Mouse (Mus musculus): ENCODE measurements at regions not wholly inside any gene's neighbourhood (a gene's known extent, or its start where the extent isn't known, plus 50 kb on each side); places are given as distances from the start of the nearest gene placed in this dataset.
A peak's percentile ranks its signal among the peaks of the same experiment; 100 is the strongest.

DNA sequence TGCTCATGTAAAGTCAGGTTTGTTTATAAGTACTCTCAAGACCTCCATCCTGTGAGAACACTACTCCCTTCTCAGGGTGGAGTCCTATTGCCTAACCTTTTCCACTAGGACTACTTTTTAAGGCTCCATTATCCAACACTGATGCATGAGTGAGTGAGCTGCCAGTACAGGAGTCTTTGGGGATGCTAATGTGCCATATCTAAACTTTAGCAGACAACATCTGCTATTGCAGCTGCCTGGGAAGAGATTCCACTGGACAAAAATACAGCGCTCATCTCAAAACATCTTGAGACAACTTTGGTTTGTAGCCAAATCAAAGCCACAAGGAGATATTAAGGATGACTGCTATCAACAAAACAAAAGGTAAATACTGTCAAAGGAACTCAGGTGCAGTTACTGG lies 52.3 kb upstream of the Gm10985 start:
- DNase-seq (ENCODE audit: low spot score): no peak

DNA sequence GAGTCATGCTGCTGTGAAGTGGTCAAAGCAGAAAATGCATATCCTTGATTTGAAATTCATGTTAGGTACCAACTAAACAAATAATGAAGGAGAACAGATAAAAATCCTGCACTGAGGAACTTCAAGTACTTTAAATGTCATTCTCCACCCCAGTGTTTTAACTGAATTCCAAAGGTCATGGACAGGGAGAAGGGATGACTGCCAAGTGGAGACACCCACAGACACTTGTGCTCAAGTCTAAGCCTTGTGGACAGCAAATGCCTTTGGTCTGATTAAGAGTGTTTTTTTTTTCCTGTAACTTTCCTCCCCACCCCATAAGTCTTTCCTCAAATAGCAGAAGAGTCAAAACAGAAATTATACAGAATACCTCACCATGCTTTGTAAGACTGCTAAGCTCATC lies 55.2 kb upstream of the Gm10985 start:
- Histone ChIP-seq H3K27ac (ENCODE audit: low read length) (no peak overlapping the region), H3K9me3 (ENCODE audit: low read length) (no peaks in the 10 kb centered on the region), H3K36me3 (ENCODE audit: insufficient read depth, low read length) (no peaks in the 10 kb centered on the region), H3K9ac (replicated peaks; ENCODE audit: low read depth) (no peak overlapping the region), H3K4me2 (replicated peaks; ENCODE audit: low read depth, low read length) (no peak overlapping the region), H3K4me1 (ENCODE audit: insufficient read depth, low read depth, low read length) (no peaks in the 10 kb centered on the region), H3K4me3 (ENCODE audit: low read depth, low read length) (no peak overlapping the region), H3K27me3 (replicated peaks; ENCODE audit: insufficient read depth, low read length) (no peaks in the 10 kb centered on the region)
- ATAC-seq (no peak), DNase-seq (ENCODE audit: low spot score) (no peak)
- TF ChIP-seq CTCF (IDR thresholded peaks at IDR 0.05) (no peak), EP300 (IDR thresholded peaks at IDR 0.05) (no peak)

More for the DNA sequence above, 52.3 kb upstream of the Gm10985 start:
- Histone ChIP-seq H3K9ac (replicated peaks; ENCODE audit: low read depth) (no peak overlapping the region), H3K9me3 (ENCODE audit: low read length) (no peaks in the 10 kb centered on the region), H3K4me3 (ENCODE audit: low read depth, low read length) (no peak overlapping the region), H3K27ac (ENCODE audit: low read length) (no peak overlapping the region), H3K4me2 (replicated peaks; ENCODE audit: low read depth, low read length) (no peak overlapping the region), H3K4me1 (ENCODE audit: insufficient read depth, low read depth, low read length) (no peaks in the 10 kb centered on the region), H3K27me3 (replicated peaks; ENCODE audit: insufficient read depth, low read length) (no peaks in the 10 kb centered on the region), H3K36me3 (ENCODE audit: insufficient read depth, low read length) (no peaks in the 10 kb centered on the region)
- TF ChIP-seq CTCF (IDR thresholded peaks at IDR 0.05) (no peak), EP300 (IDR thresholded peaks at IDR 0.05) (no peak)
- no peak for ATAC-seq
- WGBS: 100% methylated on average over 1 of the region's 1 CpGs

DNA sequence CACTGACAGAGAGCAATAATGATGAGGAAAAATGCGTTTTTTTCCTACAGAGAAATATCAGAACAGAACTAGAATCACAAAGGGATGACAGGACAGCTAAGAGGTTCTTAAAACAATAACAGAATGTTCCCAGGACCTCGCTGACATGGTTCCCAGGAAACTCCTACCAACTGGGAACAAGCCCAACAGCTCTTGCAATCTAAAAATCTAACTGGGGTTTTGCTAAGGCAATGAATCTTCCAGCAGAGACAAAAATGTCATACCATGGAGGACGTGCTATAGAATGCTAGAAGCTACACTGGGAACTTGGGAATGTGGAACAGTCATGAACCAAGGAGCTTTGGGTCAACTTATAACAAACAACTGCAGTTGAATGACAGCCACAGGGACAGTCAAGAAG lies 59.7 kb upstream of the Gm10985 start:
- Histone ChIP-seq H3K27ac (ENCODE audit: low read length) (no peak overlapping the region), H3K9ac (replicated peaks; ENCODE audit: low read depth) (no peak overlapping the region), H3K4me2 (replicated peaks; ENCODE audit: low read depth, low read length) (no peak overlapping the region), H3K4me1 (ENCODE audit: insufficient read depth, low read depth, low read length) (no peaks in the 10 kb centered on the region), H3K4me3 (ENCODE audit: low read depth, low read length) (no peak overlapping the region), H3K27me3 (replicated peaks; ENCODE audit: insufficient read depth, low read length) (no peaks in the 10 kb centered on the region), H3K9me3 (ENCODE audit: low read length) (no peaks in the 10 kb centered on the region), H3K36me3 (ENCODE audit: insufficient read depth, low read length) (no peaks in the 10 kb centered on the region)
- no peak for TF ChIP-seq CTCF (IDR thresholded peaks at IDR 0.05)
- TF ChIP-seq EP300 (IDR thresholded peaks at IDR 0.05): no peak
- DNase-seq (ENCODE audit: low spot score): peak; percentile 17
- 41% methylated on average over 3 of the region's 3 CpGs for WGBS
- ATAC-seq: no peak

DNA sequence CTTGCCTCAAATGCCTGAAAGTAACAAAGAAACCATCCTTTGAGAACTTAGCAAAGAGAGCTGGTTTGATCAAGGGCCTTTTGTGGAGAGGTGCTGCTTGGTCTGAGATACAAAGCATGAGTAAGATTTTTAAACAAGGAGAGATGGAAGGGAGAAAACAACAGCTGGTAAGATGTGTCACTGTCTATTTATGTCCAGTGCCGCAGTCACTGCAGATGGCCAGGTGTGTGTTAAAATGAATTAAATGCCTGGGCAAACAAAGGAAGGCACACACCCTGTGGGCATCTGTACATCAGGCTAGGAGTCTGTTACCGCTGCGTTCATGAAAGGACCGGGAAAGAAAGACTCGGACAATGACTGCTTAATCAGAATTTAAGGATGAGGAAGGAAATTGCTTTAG lies 68.2 kb upstream of the Gm10985 start:
- no peak overlapping the region for H3K4me2 ChIP-seq (replicated peaks; ENCODE audit: low read depth, low read length)
- H3K4me1 ChIP-seq (ENCODE audit: insufficient read depth, low read depth, low read length): no peaks in the 10 kb centered on the region
- H3K27ac ChIP-seq (ENCODE audit: low read length): no peak overlapping the region
- H3K36me3 ChIP-seq (ENCODE audit: insufficient read depth, low read length): no peaks in the 10 kb centered on the region
- TF ChIP-seq EP300 (IDR thresholded peaks at IDR 0.05): no peak
- TF ChIP-seq CTCF (IDR thresholded peaks at IDR 0.05): no peak
- 84% methylated on average over 5 of the region's 5 CpGs for WGBS
- no peaks in the 10 kb centered on the region for H3K27me3 ChIP-seq (replicated peaks; ENCODE audit: insufficient read depth, low read length)
- DNase-seq (ENCODE audit: low spot score) (no peak), ATAC-seq (no peak)
- no peak overlapping the region for H3K9ac ChIP-seq (replicated peaks; ENCODE audit: low read depth)
- H3K4me3 ChIP-seq (ENCODE audit: low read depth, low read length): no peak overlapping the region
- no peaks in the 10 kb centered on the region for H3K9me3 ChIP-seq (ENCODE audit: low read length)

DNA sequence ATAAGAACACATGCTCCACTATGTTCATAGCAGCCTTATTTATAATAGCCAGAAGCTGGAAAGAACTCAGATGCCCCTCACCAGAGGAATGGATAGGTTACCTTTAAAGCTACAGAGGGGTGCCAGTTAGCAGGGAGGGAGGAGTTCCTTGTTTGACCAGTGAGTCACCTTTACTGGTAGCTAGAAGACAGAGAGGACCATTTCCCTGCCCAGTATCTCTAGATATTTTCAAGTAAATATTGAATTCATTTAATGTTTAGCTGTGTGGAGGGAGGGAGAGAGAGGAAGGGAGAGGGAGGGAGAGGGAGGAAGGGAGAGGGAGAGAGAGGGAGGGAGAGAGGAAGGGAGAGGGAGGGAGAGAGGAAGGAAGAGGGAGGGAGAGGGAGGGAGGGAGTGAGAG lies 77.3 kb upstream of the Gm10985 start:
- DNase-seq (ENCODE audit: low spot score) (no peak), ATAC-seq (no peak)
- Histone ChIP-seq H3K27me3 (replicated peaks; ENCODE audit: insufficient read depth, low read length) (no peaks in the 10 kb centered on the region), H3K4me2 (replicated peaks; ENCODE audit: low read depth, low read length) (no peak overlapping the region), H3K36me3 (ENCODE audit: insufficient read depth, low read length) (no peaks in the 10 kb centered on the region), H3K4me3 (ENCODE audit: low read depth, low read length) (no peak overlapping the region), H3K9ac (replicated peaks; ENCODE audit: low read depth) (no peak overlapping the region), H3K9me3 (ENCODE audit: low read length) (no peaks in the 10 kb centered on the region), H3K4me1 (ENCODE audit: insufficient read depth, low read depth, low read length) (no peaks in the 10 kb centered on the region), H3K27ac (ENCODE audit: low read length) (no peak overlapping the region)
- TF ChIP-seq EP300 (IDR thresholded peaks at IDR 0.05) (no peak), CTCF (IDR thresholded peaks at IDR 0.05) (no peak)

DNA sequence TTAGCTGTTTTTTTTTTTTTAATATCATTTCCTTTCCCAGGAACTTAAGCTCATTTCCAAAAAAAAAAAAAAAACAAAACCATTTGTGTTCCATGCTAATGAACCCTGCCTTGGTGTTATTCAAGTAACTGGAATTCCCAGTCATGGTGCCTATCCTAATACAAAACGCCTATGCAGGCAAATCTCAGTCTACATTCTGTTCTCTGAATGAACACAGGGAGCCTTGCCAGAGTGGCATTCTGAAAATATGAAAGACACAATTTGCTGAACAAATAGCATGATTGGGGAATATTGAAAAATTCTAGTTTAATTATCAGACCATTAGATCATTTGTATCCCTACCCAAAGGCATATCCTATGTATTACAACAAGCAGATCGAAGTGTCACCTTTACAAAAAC lies 80.9 kb upstream of the Gm10985 start:
- Histone ChIP-seq H3K4me1 (ENCODE audit: insufficient read depth, low read depth, low read length) (no peaks in the 10 kb centered on the region), H3K4me2 (replicated peaks; ENCODE audit: low read depth, low read length) (no peak overlapping the region), H3K9me3 (ENCODE audit: low read length) (no peaks in the 10 kb centered on the region), H3K36me3 (ENCODE audit: insufficient read depth, low read length) (no peaks in the 10 kb centered on the region), H3K4me3 (ENCODE audit: low read depth, low read length) (no peak overlapping the region), H3K27ac (ENCODE audit: low read length) (no peak overlapping the region), H3K9ac (replicated peaks; ENCODE audit: low read depth) (no peak overlapping the region), H3K27me3 (replicated peaks; ENCODE audit: insufficient read depth, low read length) (no peaks in the 10 kb centered on the region)
- DNase-seq (ENCODE audit: low spot score): no peak
- WGBS: 85% methylated on average over 2 of the region's 2 CpGs
- TF ChIP-seq CTCF (IDR thresholded peaks at IDR 0.05) (no peak), EP300 (IDR thresholded peaks at IDR 0.05) (no peak)
- ATAC-seq: no peak

DNA sequence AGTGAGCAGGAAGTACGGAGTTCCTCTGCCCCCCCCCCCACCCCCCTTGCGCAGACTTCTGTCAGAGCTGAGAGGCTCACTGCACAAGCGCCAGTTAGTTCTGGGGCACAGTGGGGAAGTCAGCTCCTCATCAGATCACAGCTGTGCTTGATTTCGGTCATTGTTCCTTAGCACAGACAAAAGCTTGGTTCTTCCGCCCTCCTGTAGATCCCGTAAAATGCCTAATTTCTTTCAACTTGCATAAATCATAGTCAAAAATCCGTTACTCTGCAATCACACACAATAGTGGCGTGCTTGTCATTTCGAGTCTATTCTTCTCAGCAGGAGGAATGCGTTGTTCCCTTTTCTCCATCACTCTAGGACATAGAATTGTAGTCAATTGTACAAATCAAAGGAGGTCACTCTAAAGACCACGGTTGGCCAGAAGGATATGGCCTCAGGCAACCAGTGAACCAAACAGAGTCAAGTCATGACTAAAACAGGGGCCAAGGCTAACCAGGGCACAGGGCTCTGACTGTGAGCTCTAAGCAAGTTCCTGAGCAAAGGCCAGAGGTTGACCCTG lies 83.3 kb upstream of the Gm10985 start:
- ATAC-seq (no peak), DNase-seq (ENCODE audit: low spot score) (no peak)
- Histone ChIP-seq H3K9ac (replicated peaks; ENCODE audit: low read depth) (no peak overlapping the region), H3K4me1 (ENCODE audit: insufficient read depth, low read depth, low read length) (no peaks in the 10 kb centered on the region), H3K9me3 (ENCODE audit: low read length) (no peaks in the 10 kb centered on the region), H3K36me3 (ENCODE audit: insufficient read depth, low read length) (no peaks in the 10 kb centered on the region), H3K27ac (ENCODE audit: low read length) (no peak overlapping the region), H3K4me3 (ENCODE audit: low read depth, low read length) (no peak overlapping the region), H3K4me2 (replicated peaks; ENCODE audit: low read depth, low read length) (no peak overlapping the region), H3K27me3 (replicated peaks; ENCODE audit: insufficient read depth, low read length) (no peaks in the 10 kb centered on the region)
- TF ChIP-seq CTCF (IDR thresholded peaks at IDR 0.05) (no peak), EP300 (IDR thresholded peaks at IDR 0.05) (no peak)
- 65% methylated on average over 11 of the region's 11 CpGs for WGBS

Data from lung, postnatal 0 days (tissue).